Mouse (Mus musculus) liver, embryonic 18 days (tissue): ENCODE measurements around the gene Supt6. TPM values are rescaled to one million over a fixed set of nuclear protein-coding genes. Genes with fewer than 3 reads are reported as not detected.

Experiments used
- polyA plus RNA-seq: library from polyadenylated mRNA; depleted of rRNA; stranded (reverse); fragments of >200 nt; gene quantifications from 2 replicates; pipeline ENCODE4 v1.2.3, GENCODE M21; 2012; rRNA removed

Gene Supt6
- polyA plus RNA-seq = 5.3 and 6.8 TPM in 2 replicates

DNA sequence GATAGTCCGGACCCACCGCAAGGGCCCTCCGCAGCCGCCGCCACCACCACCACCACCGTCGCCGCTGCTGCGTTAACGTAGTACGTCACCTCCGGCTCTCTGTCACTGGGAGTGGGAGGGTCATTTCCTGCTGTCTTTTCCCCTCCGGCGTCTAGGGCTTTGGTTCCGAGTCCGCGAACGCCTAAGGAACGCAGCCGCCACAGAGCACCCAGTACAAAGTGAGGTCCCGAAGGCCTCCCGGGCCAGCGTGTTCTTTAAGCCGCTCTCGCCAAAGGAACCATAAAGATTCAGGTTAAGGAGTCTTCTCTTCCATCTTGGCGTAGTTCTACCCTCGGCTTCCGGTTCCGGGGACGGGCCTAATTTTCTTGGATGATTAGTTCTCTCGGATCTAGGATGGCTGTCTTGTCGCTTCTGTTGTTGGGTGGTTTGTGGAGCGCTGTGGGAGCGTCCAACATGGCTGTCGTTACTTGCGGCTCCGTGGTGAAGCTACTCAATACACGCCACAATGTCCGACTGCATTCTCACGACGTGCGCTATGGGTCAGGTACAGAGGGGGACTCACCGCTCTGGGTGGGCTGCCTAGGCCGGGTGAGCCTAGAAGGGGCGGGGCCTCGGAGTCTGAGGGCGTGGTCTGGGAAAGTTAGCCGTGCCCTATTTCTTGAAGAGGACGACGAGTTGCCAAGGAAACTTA is at the start of gene Supt6, which contains the start of gene Sdf2:
Gene Supt6 (minus strand): TSS at position 361 of the 691 bp plus-strand sequence.
Gene Sdf2 (plus strand): TSS at position 120 of the 691 bp plus-strand sequence.

DNA sequence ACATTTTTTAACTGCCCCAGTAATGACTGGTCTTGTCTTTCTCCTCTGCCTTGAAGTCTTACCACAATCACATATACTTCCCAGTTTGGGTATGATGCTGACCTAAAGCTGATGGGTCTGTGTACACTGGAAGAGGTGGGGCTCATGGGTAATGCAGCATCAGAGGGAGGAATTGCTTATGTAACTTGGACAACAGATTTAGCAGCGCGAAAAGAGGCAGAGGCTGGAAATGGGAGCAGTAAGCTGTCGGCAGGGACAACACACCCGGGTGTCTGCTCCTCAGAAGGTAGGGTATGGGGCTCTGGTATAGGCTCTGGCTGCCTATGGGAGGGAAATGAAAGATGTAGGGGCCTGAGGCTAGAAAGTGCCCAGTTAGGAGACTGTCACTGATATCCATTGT is 44.9 kb upstream of the Supt6 start, which contains the start of gene BC030499:
Gene BC030499 (plus strand): TSS at position 188 of the 400 bp plus-strand sequence.

DNA sequence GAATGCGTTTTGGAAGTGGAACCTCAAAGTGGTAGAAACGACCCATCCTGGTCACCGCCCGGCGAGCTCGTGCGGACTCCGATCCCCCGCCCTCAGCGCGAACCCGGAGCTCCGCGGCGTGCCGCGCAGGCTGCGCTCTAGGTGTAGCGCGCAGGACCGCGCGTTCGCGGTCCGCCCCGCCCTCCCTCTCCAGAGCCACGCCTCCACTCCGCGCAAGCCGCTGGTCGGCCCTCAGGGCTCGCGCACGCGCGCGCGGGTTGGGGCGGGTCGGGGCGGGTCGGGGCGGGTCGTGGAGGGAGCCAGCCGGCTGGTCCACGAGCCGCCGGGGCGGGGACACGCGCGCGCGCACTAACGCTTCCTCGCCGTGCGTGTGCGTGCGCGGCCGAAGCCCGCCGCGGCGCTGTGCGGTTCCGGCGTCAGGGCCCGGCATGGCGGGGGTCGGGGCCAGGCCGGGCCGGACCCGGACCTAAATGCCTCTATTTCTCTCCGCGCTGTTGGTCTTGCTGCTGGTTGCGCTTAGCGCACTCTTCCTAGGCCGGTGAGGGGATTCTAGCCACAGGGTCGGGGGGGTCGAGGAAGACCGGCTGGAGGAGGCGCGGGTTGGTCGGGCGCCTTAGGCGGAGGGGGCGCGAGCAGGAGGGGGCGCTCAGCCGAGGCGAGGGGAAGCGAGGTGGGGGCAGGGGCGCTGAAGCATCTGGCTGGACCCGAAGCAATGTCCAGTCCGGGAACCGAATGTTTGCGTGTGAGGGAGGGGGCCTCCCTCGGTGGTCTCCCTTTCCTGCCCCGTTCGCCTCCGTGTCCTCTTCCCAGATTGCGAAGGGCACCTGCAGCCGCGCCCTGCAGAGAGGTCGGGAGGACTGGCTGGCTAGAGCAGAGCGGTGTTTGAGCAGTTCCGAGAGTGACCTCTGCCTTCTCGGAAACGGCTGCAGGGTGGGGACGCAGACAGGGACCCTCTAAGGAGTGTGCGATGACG is 15.9 kb upstream of the Supt6 start, which contains the start of gene 2610507B11Rik:
Gene 2610507B11Rik (plus strand): TSS at position 373 of the 973 bp plus-strand sequence.

DNA sequence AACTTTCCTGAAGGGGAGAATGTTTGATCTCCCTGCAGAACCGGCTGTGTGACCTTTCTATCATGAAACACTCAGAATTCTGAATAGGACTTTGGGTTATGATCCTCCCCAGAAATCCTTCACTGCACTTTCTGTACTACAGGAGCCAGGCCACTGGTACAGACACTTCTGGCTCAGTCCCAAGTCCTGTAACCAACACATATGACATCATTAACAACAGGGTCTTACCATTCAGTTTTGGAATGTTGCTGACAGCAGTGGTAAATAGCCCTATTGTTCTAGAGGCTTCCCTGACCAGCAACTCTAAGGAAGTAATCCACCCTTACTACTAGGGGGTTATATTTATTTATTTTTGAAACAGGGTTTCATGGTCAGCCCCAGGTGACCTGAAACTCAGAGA is 52.7 kb downstream of the Supt6 start, which contains the start of gene Proca1:
Gene Proca1 (plus strand): TSS at position 280 of the 400 bp plus-strand sequence.

DNA sequence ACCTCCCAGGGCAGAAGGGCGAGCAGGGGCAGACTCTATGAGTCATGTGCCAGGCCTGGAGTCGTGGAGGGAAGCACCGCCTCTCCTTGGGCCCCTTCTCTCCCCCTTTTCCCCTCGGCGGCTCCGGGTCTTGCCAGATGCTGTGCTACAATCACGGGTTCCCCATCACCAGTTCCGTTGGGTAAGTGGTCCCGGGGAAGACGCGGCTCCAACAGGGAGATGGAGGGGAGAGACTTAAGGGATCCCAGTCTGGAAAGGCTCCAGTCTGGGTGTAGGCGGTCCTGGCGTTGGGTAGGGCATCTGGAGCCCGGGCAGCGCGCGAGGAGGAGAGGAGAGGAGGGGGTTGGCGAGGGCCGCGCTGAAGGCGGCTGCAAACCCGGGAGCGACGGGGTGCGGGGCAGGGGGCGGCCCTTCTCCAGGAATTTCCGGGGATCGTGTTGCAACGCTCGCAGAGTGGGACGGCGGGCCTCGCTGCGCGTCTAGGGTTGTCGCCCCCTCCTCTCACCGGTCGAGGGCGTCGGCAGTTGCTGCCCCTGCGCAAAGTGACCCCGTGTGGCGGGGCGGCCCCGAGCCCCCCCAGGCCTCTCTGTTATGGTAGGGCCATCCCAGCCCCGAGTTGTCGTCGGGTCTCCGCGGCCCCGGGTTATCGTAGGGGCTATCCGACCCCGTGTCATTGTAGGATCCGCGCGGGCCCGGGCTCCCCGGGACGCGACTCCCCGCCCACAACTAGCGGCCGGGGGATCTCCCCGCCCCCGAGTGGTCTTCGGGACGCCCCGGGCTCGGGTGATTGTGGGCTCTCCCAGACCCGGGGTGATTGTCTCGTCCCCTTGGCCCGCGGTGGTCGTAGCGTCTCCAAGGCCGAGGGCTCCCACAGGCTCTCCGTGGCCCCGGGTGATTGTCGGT is 57.2 kb downstream of the Supt6 start, which contains the start of gene Rab34:
Gene Rab34 (plus strand): TSS at position 100 of the 903 bp plus-strand sequence.

DNA sequence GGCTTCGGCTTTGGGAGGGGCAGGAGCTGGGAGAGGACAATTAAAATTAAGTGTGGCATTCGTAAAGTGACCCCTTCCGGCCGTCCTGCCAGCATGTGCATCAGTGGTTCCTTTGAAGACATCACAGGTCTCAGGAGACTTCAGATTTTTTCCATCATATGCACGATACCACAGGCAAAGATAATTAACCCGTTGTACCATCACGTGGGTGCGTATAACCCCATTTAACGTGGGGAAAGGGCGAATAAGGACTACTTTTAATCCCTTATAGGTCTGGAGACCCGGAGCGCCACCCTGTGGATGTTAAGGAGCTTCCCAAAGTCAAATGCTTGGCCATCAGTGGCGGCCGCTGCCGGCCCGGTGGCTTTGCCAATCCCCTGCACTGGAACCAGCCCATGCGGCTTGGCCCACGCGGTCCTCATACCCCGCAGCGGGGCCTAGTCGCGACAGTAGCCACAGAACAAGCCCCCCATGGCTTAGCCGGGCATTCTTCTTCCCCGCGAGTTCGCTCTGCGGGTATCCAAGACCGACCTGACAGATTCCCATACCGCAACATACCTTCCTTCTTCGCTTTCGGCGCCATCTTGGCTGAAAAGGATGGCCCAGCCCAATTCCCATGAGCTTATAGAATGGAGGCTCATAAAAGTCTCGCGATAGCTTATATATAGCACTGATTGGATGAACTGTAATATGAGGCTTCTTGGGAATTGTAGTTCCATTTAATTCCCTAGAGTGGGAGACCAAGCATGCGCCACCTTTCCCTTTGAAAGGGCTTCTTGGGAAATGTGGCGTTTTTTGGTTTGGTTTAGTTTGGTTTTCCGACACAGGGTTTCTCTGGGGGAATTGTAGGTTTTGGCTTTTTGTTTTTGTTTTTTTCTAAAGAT is 62.6 kb downstream of the Supt6 start, which contains the start of gene Rpl23a:
Gene Rpl23a (minus strand): TSS at position 624 of the 884 bp plus-strand sequence.

DNA sequence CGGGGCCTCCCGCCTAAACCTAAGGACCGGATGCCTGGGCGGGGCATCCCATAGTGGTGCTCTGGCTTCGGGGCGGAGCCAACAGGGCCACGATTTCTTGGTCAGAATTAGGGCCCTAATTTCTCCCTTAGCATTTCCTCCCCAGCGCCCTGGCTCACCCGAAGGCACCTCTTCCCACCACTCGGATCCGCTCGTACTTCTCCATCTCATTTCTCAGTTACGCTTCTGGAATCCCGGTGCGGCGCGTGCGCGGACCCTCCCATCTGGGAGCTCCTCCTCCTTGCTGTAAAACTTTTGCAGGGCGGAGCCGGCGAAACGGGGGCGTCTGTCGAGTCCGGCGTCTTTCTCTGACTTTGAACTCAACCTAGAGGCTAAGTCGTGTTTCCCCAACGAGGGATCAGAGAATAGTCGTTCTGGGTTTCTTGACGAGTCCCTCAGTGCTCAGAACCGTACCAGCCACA is 69.4 kb downstream of the Supt6 start, which contains the start of the genes Nek8 and Tlcd1:
Gene Nek8 (minus strand): TSS at position 274 of the 461 bp plus-strand sequence.
Gene Tlcd1 (plus strand): TSS at position 310 of the 461 bp plus-strand sequence.

DNA sequence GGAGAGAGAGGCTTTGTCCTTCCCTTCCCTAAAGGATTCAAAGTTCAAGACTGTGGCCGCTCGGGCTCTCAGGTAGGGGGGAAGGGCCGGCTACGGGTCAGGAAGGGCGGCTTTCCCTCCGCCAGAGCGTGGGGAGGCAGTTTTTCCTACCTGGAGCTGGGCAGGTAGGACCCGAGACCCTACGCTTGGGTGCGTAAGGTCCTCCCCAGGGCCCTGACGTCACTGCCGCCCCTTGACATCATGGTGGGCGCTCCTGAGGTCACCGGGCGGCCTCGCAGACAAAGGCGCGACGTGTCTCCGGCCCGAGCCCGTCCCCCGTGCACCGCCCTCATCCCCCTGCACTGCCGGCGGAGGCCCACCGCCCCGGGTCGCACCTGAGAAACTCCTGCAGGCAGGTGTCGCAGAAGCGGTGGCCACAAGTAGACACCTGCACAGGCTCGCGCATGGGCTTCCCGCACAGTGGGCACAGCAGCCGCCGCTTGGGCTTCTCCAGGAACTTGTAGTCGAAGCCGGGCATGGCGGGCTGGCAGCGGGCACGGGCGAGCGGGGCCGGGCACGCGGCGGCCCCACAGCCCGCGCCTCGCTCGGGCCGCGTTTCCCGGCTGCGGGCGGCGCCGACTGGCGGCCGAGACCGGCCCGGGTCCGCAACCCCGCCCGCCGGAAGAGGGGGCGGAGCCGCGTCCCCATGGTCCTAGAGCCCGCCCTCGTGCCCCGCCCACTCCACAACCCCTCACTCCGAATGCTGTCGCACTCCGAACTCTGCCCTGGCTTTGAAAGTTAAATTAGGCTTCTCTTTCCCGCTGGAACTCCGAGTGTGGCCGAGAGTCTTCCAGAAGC is 80.6 kb downstream of the Supt6 start, which contains the start of gene Traf4:
Gene Traf4 (minus strand): TSS at position 666 of the 837 bp plus-strand sequence.

Other genes starting within 250 kb of the Supt6 start
- 4.4 TPM in 2 replicates for gene Dhrs13, start 213.7 kb downstream of the Supt6 start, polyA plus RNA-seq
- 22.3 and 27.6 TPM in 2 replicates for gene Flot2, start 208.1 kb downstream of the Supt6 start, polyA plus RNA-seq
- gene Eral1, start 165.6 kb downstream of the Supt6 start, polyA plus RNA-seq = 10.4 and 11.1 TPM in 2 replicates
- gene Fam222b, start 151.3 kb downstream of the Supt6 start, polyA plus RNA-seq = 3.8 and 4.4 TPM in 2 replicates
- 32.6 and 35.0 TPM in 2 replicates for gene Traf4, start 80.4 kb downstream of the Supt6 start, polyA plus RNA-seq
- 6.8 and 8.0 TPM in 2 replicates for gene Nek8, start 69.3 kb downstream of the Supt6 start, polyA plus RNA-seq
- gene Tlcd1, start 69.3 kb downstream of the Supt6 start, polyA plus RNA-seq = 61.3 and 70.4 TPM in 2 replicates
- 1,152 and 1,264 TPM in 2 replicates for gene Rpl23a, start 62.4 kb downstream of the Supt6 start, polyA plus RNA-seq
- 15.5 and 16.1 TPM in 2 replicates for gene Rab34, start 57.6 kb downstream of the Supt6 start, polyA plus RNA-seq
- 0.53 and 0.73 TPM in 2 replicates for gene Proca1, start 52.6 kb downstream of the Supt6 start, polyA plus RNA-seq
- 52.2 and 53.7 TPM in 2 replicates for gene Sdf2, start 241 bp downstream of the Supt6 start, polyA plus RNA-seq
- 19.5 and 19.6 TPM in 2 replicates for gene 2610507B11Rik, start 15.8 kb upstream of the Supt6 start, polyA plus RNA-seq
- 0.15 and 0.20 TPM in 2 replicates for gene BC030499, start 44.9 kb upstream of the Supt6 start, polyA plus RNA-seq
- gene Spag5, start 55.5 kb upstream of the Supt6 start, polyA plus RNA-seq = 18.5 and 21.4 TPM in 2 replicates
- 25.4 and 34.5 TPM in 2 replicates for gene Aldoc, start 77.0 kb upstream of the Supt6 start, polyA plus RNA-seq
- 21.8 and 25.8 TPM in 2 replicates for gene Pigs, start 82.4 kb upstream of the Supt6 start, polyA plus RNA-seq
- gene Unc119, start 97.5 kb upstream of the Supt6 start, polyA plus RNA-seq = 62.4 and 64.5 TPM in 2 replicates
- gene Foxn1, start 140.6 kb upstream of the Supt6 start, polyA plus RNA-seq = not detected in 2 replicates
- 0.03 and 0.06 TPM in 2 replicates for gene Slc13a2, start 176.2 kb upstream of the Supt6 start, polyA plus RNA-seq
- 12.7 and 14.6 TPM in 2 replicates for gene Slc46a1, start 219.7 kb upstream of the Supt6 start, polyA plus RNA-seq